Mouse (Mus musculus) limb, embryonic 13.5 days (tissue): ENCODE measurements around the gene Rufy4. TPM values are rescaled to one million over a fixed set of nuclear protein-coding genes. Genes with fewer than 3 reads are reported as not detected.

Experiments
- ATAC-seq: fragments of 200-750 bp; cut with Nextera tagmentation; 2 replicates; pipeline ENCODE4 v1.8.0; 2017; ENCODE audit warnings: low read depth, moderate number of reproducible peaks, moderate TSS enrichment; ENCODE audit not compliant: low FRiP score
- H3K27ac ChIP-seq: fragments of 300-500 bp; sonication (generic); 2 replicates; pipeline ENCODE4 v1.5.1; 2015; ENCODE audit warnings: inconsistent platforms, mild to moderate bottlenecking, moderate library complexity
- H3K27me3 ChIP-seq: fragments of 300-500 bp; sonication (generic); 2 replicates; pipeline ENCODE4 v1.6.1; 2015; ENCODE audit warnings: mild to moderate bottlenecking, inconsistent platforms
- H3K36me3 ChIP-seq: fragments of 300-500 bp; sonication (generic); 2 replicates; pipeline ENCODE4 v1.6.1; 2015; ENCODE audit warnings: inconsistent platforms, mild to moderate bottlenecking, moderate library complexity
- H3K4me1 ChIP-seq: fragments of 300-500 bp; sonication (generic); 2 replicates; pipeline ENCODE4 v1.6.1; 2015; ENCODE audit warnings: inconsistent platforms
- H3K4me2 ChIP-seq: fragments of 300-500 bp; sonication (generic); replicated peaks from 2 replicates; pipeline ENCODE4 v1.6.1; 2015; ENCODE audit warnings: inconsistent platforms, mild to moderate bottlenecking, moderate library complexity
- H3K4me3 ChIP-seq: fragments of 300-500 bp; sonication (generic); 2 replicates; pipeline ENCODE4 v1.5.1; 2015; ENCODE audit warnings: moderate library complexity, mild to moderate bottlenecking, inconsistent platforms
- H3K9ac ChIP-seq: fragments of 300-500 bp; sonication (generic); 2 replicates; pipeline ENCODE4 v1.6.1; 2015; ENCODE audit warnings: mild to moderate bottlenecking, inconsistent platforms
- H3K9me3 ChIP-seq: fragments of 300-500 bp; sonication (generic); 2 replicates; pipeline ENCODE4 v1.6.1; 2016; ENCODE audit warnings: inconsistent platforms
- WGBS: fragments of 180-500 bp; shearing (Covaris S2); methylation state at CpG from one replicate; pipeline ENCODE4 v1.1.7; 2015; 5-methylcytosine and 5-hydroxymethylcytosine counted together
- polyA plus RNA-seq: library from polyadenylated mRNA; unstranded; fragments of >200 nt; fragmentation: Nextera tagmentation; extraction: Ambion mirVana; gene quantifications from 2 replicates; pipeline ENCODE4 v1.2.1, GENCODE M21; 2015

Gene Rufy4
- polyA plus RNA-seq, 1 experiment from 2014 or later: 0.33 TPM

GRCm38 (mm10) chr1:74091611-74092224 is 33.6 kb upstream of the Rufy4 start:
- H3K27ac ChIP-seq: peak overlapping the region; percentile 99
- ATAC-seq: peak; percentile 77
- peak overlapping the region; percentile 85 for H3K4me2 ChIP-seq
- H3K4me3 ChIP-seq: peak overlapping the region; percentile 54
- no peaks in the 10 kb centered on the region for H3K9me3 ChIP-seq
- peak overlapping the region; percentile 73 for H3K9ac ChIP-seq
- H3K27me3 ChIP-seq: peaks cover 3% of the 10 kb centered on the region; the same call in 1 of the 2 replicates
- no peaks in the 10 kb centered on the region for H3K36me3 ChIP-seq
- H3K4me1 ChIP-seq: peaks cover 80% of the 10 kb centered on the region
- WGBS: 15% methylated on average over 6 of the region's 6 CpGs

DNA sequence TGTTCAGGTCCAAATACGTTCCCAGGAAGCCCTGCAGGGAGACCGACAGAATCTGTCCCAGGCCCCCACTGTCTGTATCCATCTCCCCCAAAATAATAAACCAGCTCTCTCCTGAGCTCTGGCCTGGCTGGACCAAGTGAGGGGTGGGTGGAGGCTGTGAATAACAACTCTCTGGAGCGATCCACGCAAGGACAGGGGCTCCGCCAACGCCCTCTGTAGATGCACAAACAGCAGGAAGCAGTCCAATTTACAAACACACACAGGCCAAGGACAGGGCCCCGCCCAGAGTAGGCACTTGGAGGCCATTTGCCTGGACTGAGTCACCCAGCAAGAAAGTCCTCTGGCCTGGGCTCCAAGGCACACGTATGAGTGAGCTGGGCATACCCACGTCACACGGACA is 33.1 kb upstream of the Rufy4 start:
- no peak overlapping the region for H3K9ac ChIP-seq
- H3K9me3 ChIP-seq: no peaks in the 10 kb centered on the region
- peak overlapping the region; percentile 30 for H3K4me2 ChIP-seq
- no peak for ATAC-seq
- 34% methylated on average over 10 of the region's 10 CpGs for WGBS
- H3K4me1 ChIP-seq: peaks cover 83% of the 10 kb centered on the region
- H3K36me3 ChIP-seq: no peaks in the 10 kb centered on the region
- H3K4me3 ChIP-seq: no peak overlapping the region
- peak overlapping the region; percentile 88 for H3K27ac ChIP-seq
- peaks cover 6% of the 10 kb centered on the region; the same call in 1 of the 2 replicates for H3K27me3 ChIP-seq

- WGBS: 73% methylated on average over 5 of the region's 5 CpGs
- Histone ChIP-seq H3K4me1 (peaks cover 91% of the 10 kb centered on the region), H3K4me3 (no peak overlapping the region), H3K27me3 (peaks cover 14% of the 10 kb centered on the region), H3K9ac (no peak overlapping the region), H3K9me3 (no peaks in the 10 kb centered on the region), H3K36me3 (no peaks in the 10 kb centered on the region), H3K27ac (no peak overlapping the region), H3K4me2 (no peak overlapping the region)
- no peak for ATAC-seq
Measured at GRCm38 (mm10) chr1:74093447-74093846, 31.9 kb upstream of the Rufy4 start.

GRCm38 (mm10) chr1:74094497-74095270 is 30.7 kb upstream of the Rufy4 start:
- H3K4me1 ChIP-seq: peaks cover 91% of the 10 kb centered on the region
- H3K4me2 ChIP-seq: peak overlapping the region; percentile 30
- WGBS: 34% methylated on average over 7 of the region's 7 CpGs
- no peaks in the 10 kb centered on the region for H3K9me3 ChIP-seq
- H3K9ac ChIP-seq: no peak overlapping the region
- no peak overlapping the region for H3K4me3 ChIP-seq
- H3K27ac ChIP-seq: no peak overlapping the region; the same call in 1 of the 2 replicates
- H3K36me3 ChIP-seq: no peaks in the 10 kb centered on the region
- H3K27me3 ChIP-seq: peaks cover 18% of the 10 kb centered on the region
- ATAC-seq: no peak

GRCm38 (mm10) chr1:74095296-74095695 is 30.0 kb upstream of the Rufy4 start:
- Histone ChIP-seq H3K4me1 (peaks cover 91% of the 10 kb centered on the region), H3K9me3 (no peaks in the 10 kb centered on the region), H3K4me2 (no peak overlapping the region), H3K27ac (no peak overlapping the region), H3K4me3 (no peak overlapping the region), H3K27me3 (peaks cover 23% of the 10 kb centered on the region), H3K36me3 (no peaks in the 10 kb centered on the region), H3K9ac (no peak overlapping the region)
- WGBS: 57% methylated on average over 6 of the region's 6 CpGs
- no peak for ATAC-seq

DNA sequence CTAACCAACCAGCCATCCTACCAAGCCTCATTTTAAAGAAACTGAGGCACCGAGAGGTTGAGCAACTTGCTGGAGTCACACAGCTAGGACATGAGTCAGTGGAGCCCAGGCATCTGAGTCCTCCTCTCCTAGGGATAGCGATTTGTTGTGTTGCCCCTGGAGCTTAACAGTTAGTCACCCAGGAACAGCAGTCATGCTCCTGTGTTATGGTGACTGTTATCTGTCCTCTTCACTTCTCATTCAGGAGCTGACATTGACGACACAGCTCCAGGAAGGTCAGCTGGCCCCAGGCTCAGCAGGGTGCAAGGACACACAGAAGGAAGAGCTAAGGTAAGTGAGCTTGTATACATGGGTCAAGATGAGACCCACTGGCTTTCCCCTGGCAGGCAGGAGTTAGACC is 29.6 kb upstream of the Rufy4 start:
- H3K36me3 ChIP-seq: no peaks in the 10 kb centered on the region
- no peak overlapping the region for H3K4me2 ChIP-seq
- peaks cover 24% of the 10 kb centered on the region for H3K27me3 ChIP-seq
- no peak overlapping the region for H3K4me3 ChIP-seq
- no peaks in the 10 kb centered on the region for H3K9me3 ChIP-seq
- no peak for ATAC-seq
- no peak overlapping the region for H3K27ac ChIP-seq
- peaks cover 91% of the 10 kb centered on the region for H3K4me1 ChIP-seq
- WGBS: 63% methylated on average over 3 of the region's 3 CpGs
- H3K9ac ChIP-seq: no peak overlapping the region

DNA sequence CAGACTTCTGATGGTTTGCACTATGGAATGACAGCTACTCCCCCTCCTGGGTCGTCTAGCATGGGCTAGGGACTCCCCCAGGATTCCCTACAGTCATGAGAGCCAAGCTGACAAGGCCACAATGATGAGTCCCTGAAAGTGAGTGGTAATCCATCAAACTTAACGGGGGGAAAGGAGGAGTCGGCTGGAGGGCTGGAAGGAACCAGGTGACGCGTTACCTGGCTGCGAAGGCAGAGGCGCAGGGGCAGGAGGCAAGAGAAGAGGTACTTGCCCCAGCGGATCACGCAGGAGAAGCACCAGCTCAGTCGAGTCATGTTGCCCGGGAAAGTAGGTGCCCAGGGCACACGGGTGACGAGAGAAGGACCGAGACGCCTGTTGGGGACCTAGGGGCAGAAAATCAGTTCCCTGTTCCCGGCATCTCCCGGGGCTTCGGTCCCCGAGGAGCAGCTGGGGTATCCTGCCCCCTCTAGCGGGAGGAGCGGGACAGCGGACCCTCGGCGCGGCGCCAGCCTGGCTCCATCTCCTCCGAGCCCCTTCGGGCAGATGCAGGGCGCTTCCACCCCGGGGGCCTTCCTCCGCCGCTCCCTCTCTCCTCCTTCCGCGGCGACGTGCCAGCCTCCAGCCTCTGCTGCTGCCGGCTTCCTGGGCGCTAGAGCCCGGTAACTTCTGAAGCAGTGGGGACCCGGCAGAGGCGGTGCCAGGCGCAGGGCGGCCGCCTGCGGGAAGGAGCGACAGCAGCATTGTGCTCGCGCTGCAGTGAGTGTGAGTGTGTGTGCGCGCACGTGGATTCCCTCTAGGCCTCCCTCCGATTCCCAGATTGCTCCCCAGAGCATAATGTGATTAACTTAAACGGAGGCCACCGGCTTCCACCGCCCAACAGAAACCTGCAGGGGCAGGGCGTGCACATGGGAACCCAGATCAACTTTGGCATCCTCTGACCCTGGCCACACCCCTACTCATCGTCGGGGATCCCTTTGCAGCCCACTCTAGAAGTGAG is 27.0 kb upstream of the Rufy4 start:
- Histone ChIP-seq H3K4me1 (peaks cover 70% of the 10 kb centered on the region), H3K4me2 (peak overlapping the region; percentile 99), H3K36me3 (no peaks in the 10 kb centered on the region), H3K9me3 (no peaks in the 10 kb centered on the region), H3K27ac (peak overlapping the region; percentile 65), H3K4me3 (peak overlapping the region; percentile 61), H3K27me3 (peaks cover 27% of the 10 kb centered on the region), H3K9ac (peak overlapping the region; percentile 78)
- under 1% methylated on average over 58 of the region's 58 CpGs for WGBS
- ATAC-seq: peak; percentile 26; the same call in 1 of the 2 replicates

- ATAC-seq: peak; percentile 39; the same call in 1 of the 2 replicates
- Histone ChIP-seq H3K4me3 (peak overlapping the region; percentile 61), H3K4me1 (peaks cover 74% of the 10 kb centered on the region), H3K27me3 (peaks cover 30% of the 10 kb centered on the region), H3K27ac (peak overlapping the region; percentile 65), H3K9me3 (no peaks in the 10 kb centered on the region), H3K9ac (peak overlapping the region; percentile 78), H3K36me3 (no peaks in the 10 kb centered on the region), H3K4me2 (peak overlapping the region; percentile 99)
- under 1% methylated on average over 14 of the region's 14 CpGs for WGBS
Measured at GRCm38 (mm10) chr1:74099001-74099435, 26.3 kb upstream of the Rufy4 start.

- no peak overlapping the region for H3K9ac ChIP-seq
- H3K27ac ChIP-seq: no peak overlapping the region
- H3K27me3 ChIP-seq: peaks cover 16% of the 10 kb centered on the region
- no peaks in the 10 kb centered on the region for H3K36me3 ChIP-seq
- H3K9me3 ChIP-seq: no peaks in the 10 kb centered on the region
- H3K4me3 ChIP-seq: no peak overlapping the region
- peaks cover 54% of the 10 kb centered on the region for H3K4me1 ChIP-seq
- ATAC-seq: no peak
- 22% methylated on average over 6 of the region's 6 CpGs for WGBS
- no peak overlapping the region for H3K4me2 ChIP-seq
Measured at GRCm38 (mm10) chr1:74103654-74104353, 21.5 kb upstream of the Rufy4 start.

- Histone ChIP-seq H3K4me1 (peaks cover 37% of the 10 kb centered on the region), H3K4me2 (no peak overlapping the region), H3K4me3 (no peak overlapping the region), H3K27ac (peak overlapping the region; percentile 33; the same call in 1 of the 2 replicates), H3K36me3 (no peaks in the 10 kb centered on the region), H3K9ac (no peak overlapping the region), H3K27me3 (0 out of 2 replicates have a peak, but pooled peaks cover 7% of the 10 kb centered on the region), H3K9me3 (no peaks in the 10 kb centered on the region)
- ATAC-seq: no peak
- WGBS: 82% methylated on average over 4 of the region's 4 CpGs
Measured at GRCm38 (mm10) chr1:74105660-74106059, 19.7 kb upstream of the Rufy4 start.

GRCm38 (mm10) chr1:74106214-74106613 is 19.1 kb upstream of the Rufy4 start:
- H3K4me3 ChIP-seq: no peak overlapping the region
- ATAC-seq: peak; percentile 41; the same call in 1 of the 2 replicates
- 0 out of 2 replicates have a peak, but pooled peaks cover 6% of the 10 kb centered on the region for H3K27me3 ChIP-seq
- H3K9me3 ChIP-seq: no peaks in the 10 kb centered on the region
- peaks cover 41% of the 10 kb centered on the region for H3K4me1 ChIP-seq
- WGBS: 36% methylated on average over 6 of the region's 6 CpGs
- H3K27ac ChIP-seq: no peak overlapping the region
- no peak overlapping the region for H3K9ac ChIP-seq
- no peaks in the 10 kb centered on the region for H3K36me3 ChIP-seq
- H3K4me2 ChIP-seq: no peak overlapping the region
